Mouse (Mus musculus): ENCODE measurements around the gene Kalrn. TPM values are rescaled to one million over a fixed set of nuclear protein-coding genes. Genes with fewer than 3 reads are reported as not detected.

The Kalrn gene
- polyA plus RNA-seq, 1 experiment from 2014 or later: 30.0 TPM

GRCm38 (mm10) chr16:34056418-34057111 is 516.8 kb downstream of the Kalrn start:
- Histone ChIP-seq H3K4me2 (no peak overlapping the region), H3K36me3 (replicated peaks) (peaks cover 23% of the 10 kb centered on the region), H3K27ac (no peak overlapping the region), H3K9me3 (no peaks in the 10 kb centered on the region), H3K4me3 (replicated peaks) (no peak overlapping the region), H3K9ac (no peak overlapping the region), H3K27me3 (no peaks in the 10 kb centered on the region), H3K4me1 (no peaks in the 10 kb centered on the region)
- ATAC-seq (ENCODE audit: low FRiP score): no peak
- 58% methylated on average over 10 of the region's 10 CpGs for WGBS

- WGBS: 88% methylated on average over 7 of the region's 7 CpGs
- Histone ChIP-seq H3K36me3 (replicated peaks) (peaks cover 32% of the 10 kb centered on the region), H3K9me3 (no peaks in the 10 kb centered on the region), H3K9ac (no peak overlapping the region), H3K4me1 (peaks cover 5% of the 10 kb centered on the region; the same call in 1 of the 2 replicates), H3K4me3 (replicated peaks) (no peak overlapping the region), H3K4me2 (no peak overlapping the region), H3K27me3 (no peaks in the 10 kb centered on the region), H3K27ac (0 out of 2 replicates have a peak overlapping the region, but pooled peaks have one; percentile 47)
- ATAC-seq (ENCODE audit: low FRiP score): no peak
Observed at GRCm38 (mm10) chr16:34050090-34050489, 523.2 kb downstream of the Kalrn start.

- Histone ChIP-seq H3K36me3 (replicated peaks) (peaks cover 25% of the 10 kb centered on the region), H3K4me3 (replicated peaks) (no peak overlapping the region), H3K9me3 (no peaks in the 10 kb centered on the region), H3K27me3 (no peaks in the 10 kb centered on the region), H3K4me2 (no peak overlapping the region), H3K27ac (no peak overlapping the region), H3K4me1 (peaks cover 5% of the 10 kb centered on the region; the same call in 1 of the 2 replicates), H3K9ac (no peak overlapping the region)
- WGBS: 94% methylated on average over 12 of the region's 12 CpGs
- ATAC-seq (ENCODE audit: low FRiP score): no peak
Observed at GRCm38 (mm10) chr16:34049361-34049760, 524.0 kb downstream of the Kalrn start.

GRCm38 (mm10) chr16:34048232-34048631 is 525.1 kb downstream of the Kalrn start:
- Histone ChIP-seq H3K9ac (no peak overlapping the region), H3K27ac (no peak overlapping the region), H3K9me3 (no peaks in the 10 kb centered on the region), H3K27me3 (no peaks in the 10 kb centered on the region), H3K36me3 (replicated peaks) (peaks cover 18% of the 10 kb centered on the region), H3K4me3 (replicated peaks) (no peak overlapping the region), H3K4me2 (no peak overlapping the region), H3K4me1 (peaks cover 5% of the 10 kb centered on the region; the same call in 1 of the 2 replicates)
- WGBS: 88% methylated on average over 4 of the region's 4 CpGs
- ATAC-seq (ENCODE audit: low FRiP score): no peak

GRCm38 (mm10) chr16:34047543-34047942 is 525.8 kb downstream of the Kalrn start:
- Histone ChIP-seq H3K9ac (no peak overlapping the region), H3K27me3 (no peaks in the 10 kb centered on the region), H3K36me3 (replicated peaks) (peaks cover 14% of the 10 kb centered on the region; the same call in 1 of the 2 replicates), H3K4me3 (replicated peaks) (no peak overlapping the region), H3K4me1 (peaks cover 5% of the 10 kb centered on the region; the same call in 1 of the 2 replicates), H3K4me2 (no peak overlapping the region), H3K9me3 (no peaks in the 10 kb centered on the region), H3K27ac (no peak overlapping the region)
- no peak for ATAC-seq (ENCODE audit: low FRiP score)
- 62% methylated on average over 7 of the region's 7 CpGs for WGBS

DNA sequence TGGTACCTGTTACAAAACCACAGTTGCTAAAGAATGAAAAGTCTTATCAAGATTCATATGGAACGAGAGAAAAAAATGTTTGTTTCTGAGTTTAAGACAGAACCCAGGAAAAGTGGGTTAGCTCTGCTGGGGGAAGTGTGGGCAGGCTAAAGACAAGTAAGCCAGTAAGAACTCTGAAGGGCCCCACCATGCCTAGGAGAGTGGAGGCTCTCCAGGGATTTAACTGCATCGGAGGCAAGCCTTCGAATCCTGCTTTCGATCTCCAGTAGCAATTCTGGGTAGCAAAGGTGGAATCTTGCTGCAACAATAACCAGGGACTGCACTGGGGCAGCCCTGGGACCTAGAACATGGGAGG is 526.3 kb downstream of the Kalrn start:
- 88% methylated on average over 4 of the region's 4 CpGs for WGBS
- Histone ChIP-seq H3K36me3 (replicated peaks) (peaks cover 14% of the 10 kb centered on the region; the same call in 1 of the 2 replicates), H3K4me1 (peaks cover 5% of the 10 kb centered on the region; the same call in 1 of the 2 replicates), H3K4me2 (no peak overlapping the region), H3K27ac (no peak overlapping the region), H3K27me3 (no peaks in the 10 kb centered on the region), H3K9me3 (no peaks in the 10 kb centered on the region), H3K4me3 (replicated peaks) (no peak overlapping the region), H3K9ac (no peak overlapping the region)
- no peak for ATAC-seq (ENCODE audit: low FRiP score)

DNA sequence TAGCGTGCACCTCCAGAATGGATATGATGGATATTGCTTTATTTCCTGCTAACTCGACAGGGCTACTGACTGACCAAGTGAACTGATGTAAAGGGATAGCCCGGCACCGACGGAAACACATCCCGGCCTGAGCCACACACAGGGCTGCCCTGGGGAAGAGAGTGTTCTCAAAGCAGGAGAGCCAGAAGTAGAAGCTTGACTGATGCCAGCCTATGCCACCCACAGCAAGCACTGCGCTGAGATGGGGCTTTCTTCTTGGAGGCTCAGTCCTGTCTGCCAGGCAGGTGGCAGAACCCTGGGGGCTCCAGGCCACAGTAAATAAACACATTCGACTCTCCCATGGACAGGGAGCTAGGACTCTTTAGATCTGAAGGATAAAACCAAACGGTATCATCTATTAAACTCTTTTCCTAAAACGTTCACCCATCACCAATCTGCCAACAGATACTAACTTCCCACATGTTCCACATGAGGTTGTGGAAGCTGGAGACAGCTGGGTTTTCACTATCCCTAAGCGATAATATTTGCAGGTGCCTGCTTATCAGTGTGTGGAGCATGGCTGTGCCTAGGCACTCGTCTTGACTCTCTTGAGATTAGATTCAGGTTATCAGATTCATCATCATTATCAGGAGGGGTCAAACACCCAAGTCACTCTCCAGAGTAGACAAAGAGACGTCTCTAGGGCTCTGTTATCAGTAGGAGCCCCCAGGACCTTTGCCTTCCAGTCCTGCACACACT is 526.9 kb downstream of the Kalrn start:
- 88% methylated on average over 13 of the region's 13 CpGs for WGBS
- no peak overlapping the region for H3K4me3 ChIP-seq (replicated peaks)
- H3K27ac ChIP-seq: no peak overlapping the region
- no peaks in the 10 kb centered on the region for H3K9me3 ChIP-seq
- H3K9ac ChIP-seq: no peak overlapping the region
- ATAC-seq (ENCODE audit: low FRiP score): no peak
- no peak overlapping the region for H3K4me2 ChIP-seq
- H3K4me1 ChIP-seq: peaks cover 5% of the 10 kb centered on the region; the same call in 1 of the 2 replicates
- H3K36me3 ChIP-seq (replicated peaks): peaks cover 14% of the 10 kb centered on the region; the same call in 1 of the 2 replicates
- no peaks in the 10 kb centered on the region for H3K27me3 ChIP-seq

DNA sequence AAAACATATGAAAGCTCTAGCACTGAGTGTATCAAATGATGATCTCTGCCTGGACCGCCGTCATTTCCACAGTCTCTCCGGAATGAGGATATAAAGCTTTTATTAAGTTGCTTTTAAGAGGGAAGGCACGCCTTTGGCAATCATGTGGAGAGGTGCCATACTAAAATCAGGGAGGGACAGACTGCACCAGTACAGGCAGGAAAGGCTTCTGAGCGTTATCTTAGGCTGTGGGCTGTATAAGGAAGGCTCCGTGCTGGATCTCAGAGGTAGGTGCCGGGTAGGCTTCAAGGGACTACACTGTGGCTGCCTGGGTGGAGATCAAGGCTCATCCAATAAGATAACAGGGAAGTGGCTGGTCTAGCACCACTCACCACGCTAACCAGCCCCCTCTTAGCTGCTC is 528.8 kb downstream of the Kalrn start:
- Histone ChIP-seq H3K4me1 (no peaks in the 10 kb centered on the region), H3K9ac (no peak overlapping the region), H3K9me3 (no peaks in the 10 kb centered on the region), H3K27ac (no peak overlapping the region), H3K36me3 (replicated peaks) (peaks cover 15% of the 10 kb centered on the region), H3K4me3 (replicated peaks) (no peak overlapping the region), H3K27me3 (no peaks in the 10 kb centered on the region), H3K4me2 (no peak overlapping the region)
- 93% methylated on average over 8 of the region's 8 CpGs for WGBS
- no peak for ATAC-seq (ENCODE audit: low FRiP score)

- H3K4me3 ChIP-seq (replicated peaks): no peak overlapping the region
- H3K36me3 ChIP-seq (replicated peaks): peaks cover 29% of the 10 kb centered on the region
- no peaks in the 10 kb centered on the region for H3K9me3 ChIP-seq
- H3K27ac ChIP-seq: no peak overlapping the region
- H3K4me2 ChIP-seq: no peak overlapping the region
- WGBS: 94% methylated on average over 6 of the region's 6 CpGs
- no peaks in the 10 kb centered on the region for H3K27me3 ChIP-seq
- H3K4me1 ChIP-seq: no peaks in the 10 kb centered on the region
- no peak for ATAC-seq (ENCODE audit: low FRiP score)
- no peak overlapping the region for H3K9ac ChIP-seq
Observed at GRCm38 (mm10) chr16:34043048-34043795, 530.1 kb downstream of the Kalrn start.

DNA sequence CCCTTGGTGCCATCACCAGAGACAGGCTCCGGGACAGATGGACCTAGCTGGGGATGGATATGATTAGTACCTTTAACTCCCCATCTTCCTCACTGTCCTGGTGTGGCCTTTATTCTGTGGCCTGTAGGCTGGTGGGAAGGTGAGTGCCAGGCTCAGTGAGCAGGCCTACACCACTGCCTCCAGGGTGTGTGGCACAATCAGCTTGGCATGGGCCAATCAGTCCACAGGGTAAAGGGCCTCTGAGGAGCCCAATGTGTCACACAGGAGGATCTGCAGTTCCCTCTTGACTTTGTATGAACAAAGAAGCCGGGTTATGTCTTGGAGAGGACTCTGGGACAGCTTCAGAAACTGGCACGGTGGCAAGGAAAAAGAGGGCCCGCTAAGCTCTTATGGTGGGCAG is 530.7 kb downstream of the Kalrn start:
- Histone ChIP-seq H3K9me3 (no peaks in the 10 kb centered on the region), H3K4me1 (no peaks in the 10 kb centered on the region), H3K27me3 (no peaks in the 10 kb centered on the region), H3K27ac (no peak overlapping the region), H3K9ac (no peak overlapping the region), H3K4me2 (no peak overlapping the region), H3K4me3 (replicated peaks) (no peak overlapping the region), H3K36me3 (replicated peaks) (peaks cover 32% of the 10 kb centered on the region)
- no peak for ATAC-seq (ENCODE audit: low FRiP score)
- 93% methylated on average over 4 of the region's 4 CpGs for WGBS

- Histone ChIP-seq H3K9ac (no peak overlapping the region), H3K9me3 (no peaks in the 10 kb centered on the region), H3K4me1 (no peaks in the 10 kb centered on the region), H3K4me2 (no peak overlapping the region), H3K4me3 (replicated peaks) (no peak overlapping the region), H3K27ac (no peak overlapping the region), H3K36me3 (replicated peaks) (peaks cover 32% of the 10 kb centered on the region), H3K27me3 (no peaks in the 10 kb centered on the region)
- no peak for ATAC-seq (ENCODE audit: low FRiP score)
- WGBS: 82% methylated on average over 6 of the region's 6 CpGs
Observed at GRCm38 (mm10) chr16:34040276-34040675, 533.1 kb downstream of the Kalrn start.

- no peaks in the 10 kb centered on the region for H3K4me1 ChIP-seq
- H3K36me3 ChIP-seq (replicated peaks): peaks cover 34% of the 10 kb centered on the region
- H3K4me2 ChIP-seq: no peak overlapping the region
- no peak overlapping the region for H3K9ac ChIP-seq
- no peaks in the 10 kb centered on the region for H3K27me3 ChIP-seq
- H3K27ac ChIP-seq: no peak overlapping the region
- 86% methylated on average over 4 of the region's 4 CpGs for WGBS
- H3K9me3 ChIP-seq: no peaks in the 10 kb centered on the region
- no peak overlapping the region for H3K4me3 ChIP-seq (replicated peaks)
- ATAC-seq (ENCODE audit: low FRiP score): no peak
Observed at GRCm38 (mm10) chr16:34039736-34040135, 533.6 kb downstream of the Kalrn start.
